Mouse (Mus musculus): ENCODE measurements around the gene Rps6ka3.

- TF ChIP-seq GATA1 (IDR thresholded peaks at IDR 0.05; ENCODE audit: borderline replicate concordance, low read length) (no peak), FLI1 (IDR thresholded peaks at IDR 0.05; ENCODE audit: low read length) (no peak)
Observed at GRCm38 (mm10) chrX:159256921-159257421, 46.9 kb downstream of the Rps6ka3 start.

Data from megakaryocyte, embryonic 14.5 days (primary cell).